Mouse (Mus musculus): ENCODE measurements around the gene Gnmt.

The Gnmt gene

DNA sequence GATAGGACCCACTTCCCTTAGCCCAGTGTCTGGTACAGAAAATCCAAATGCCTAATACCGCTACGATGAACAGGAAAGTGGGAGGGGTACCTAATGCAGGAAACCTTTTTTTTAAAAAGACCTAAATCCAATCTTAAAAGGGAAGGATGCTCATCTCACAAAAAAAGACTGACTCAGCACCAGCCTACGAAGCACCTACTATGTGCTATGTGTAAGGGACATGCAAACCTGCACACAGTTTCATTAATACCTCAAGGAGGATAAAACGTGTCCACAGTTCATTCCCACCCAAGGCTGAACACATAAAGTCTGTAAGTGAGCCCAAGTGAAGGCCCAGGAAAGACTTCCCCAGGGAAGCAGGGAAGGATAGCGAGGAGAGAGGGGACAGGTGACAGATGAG is 26.5 kb downstream of the Gnmt start:
- no peak for DNase-seq (ENCODE audit: low spot score)

DNA sequence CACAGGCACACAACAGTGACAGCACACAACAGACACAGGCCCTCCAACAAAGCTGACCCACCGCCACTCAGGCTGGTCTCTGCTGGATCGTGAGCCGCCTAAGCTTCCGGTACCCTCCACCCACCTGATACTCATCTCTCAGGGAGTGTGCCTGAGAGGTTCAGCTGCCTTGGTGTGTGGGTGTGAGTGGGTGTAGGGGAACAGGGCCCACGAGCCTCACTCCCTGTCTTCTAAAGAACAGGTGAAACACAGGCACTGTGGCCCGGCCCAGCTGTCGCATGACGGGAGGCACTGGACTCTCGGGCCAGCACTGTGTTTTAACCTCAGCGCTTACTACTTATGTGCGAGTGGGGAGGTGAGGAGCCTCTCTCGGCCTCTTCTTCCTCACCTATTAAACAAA is 26.9 kb downstream of the Gnmt start:
- no peak for DNase-seq (ENCODE audit: low spot score)

DNA sequence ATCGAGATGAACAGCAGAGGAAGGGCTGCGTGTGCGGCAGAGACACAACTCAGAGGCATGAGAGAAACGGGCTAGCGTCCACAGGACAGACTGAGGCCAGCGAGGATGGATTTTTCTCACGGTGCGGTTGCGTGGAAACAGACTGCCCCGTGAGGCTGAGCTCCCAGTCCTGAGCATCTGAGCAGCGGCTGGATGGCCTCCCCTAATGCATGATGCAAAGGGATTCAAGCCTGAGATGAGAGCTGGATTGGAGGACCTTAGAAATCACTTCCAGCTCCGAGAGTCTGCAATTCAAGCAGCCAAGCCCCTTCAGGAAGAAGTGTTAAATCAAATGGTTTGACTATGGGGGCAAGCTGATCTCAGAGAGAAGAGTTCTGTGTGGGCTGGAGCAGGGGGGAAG is 27.5 kb downstream of the Gnmt start:
- no peak for DNase-seq (ENCODE audit: low spot score)

DNA sequence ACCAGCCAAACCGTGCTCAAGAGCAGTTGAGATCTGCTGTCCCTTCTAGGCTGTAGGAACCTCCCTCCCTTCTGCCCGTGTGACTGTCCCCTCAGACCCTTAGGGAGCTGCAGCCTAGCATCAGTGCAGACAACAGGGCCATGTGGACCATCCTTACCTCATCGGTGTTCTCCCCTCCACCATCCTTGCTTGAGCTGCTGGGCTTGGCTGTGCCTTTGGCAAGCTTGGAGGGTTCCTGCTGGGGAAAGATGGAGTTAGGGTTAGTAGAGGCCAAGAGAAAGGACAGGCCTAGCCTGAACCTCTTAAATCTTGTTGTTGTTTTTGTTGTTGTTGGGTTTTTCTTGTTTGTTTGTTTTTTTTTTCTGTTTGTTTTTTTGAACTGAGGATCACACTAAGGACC is 29.1 kb downstream of the Gnmt start:
- DNase-seq (ENCODE audit: low spot score), result no peak

DNA sequence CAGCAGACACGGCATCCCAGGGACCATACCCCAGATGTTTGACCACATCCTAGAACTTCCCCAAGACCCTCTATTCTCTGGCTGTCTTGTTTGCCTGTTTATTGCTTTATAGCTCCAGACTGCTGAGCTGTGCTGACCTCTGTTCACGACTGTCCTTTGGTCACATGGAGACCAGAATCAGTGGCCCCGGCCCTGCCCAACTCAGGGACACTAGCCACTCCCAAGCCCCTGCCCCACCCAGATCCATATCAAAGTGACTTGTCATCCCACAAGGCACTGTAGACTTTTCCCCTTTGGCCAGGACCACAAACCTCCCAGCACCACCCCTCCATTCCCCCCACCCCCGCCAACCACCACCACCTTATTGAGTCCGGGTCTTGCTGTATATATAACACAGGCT is 29.7 kb downstream of the Gnmt start:
- no peak for DNase-seq (ENCODE audit: low spot score)

DNA sequence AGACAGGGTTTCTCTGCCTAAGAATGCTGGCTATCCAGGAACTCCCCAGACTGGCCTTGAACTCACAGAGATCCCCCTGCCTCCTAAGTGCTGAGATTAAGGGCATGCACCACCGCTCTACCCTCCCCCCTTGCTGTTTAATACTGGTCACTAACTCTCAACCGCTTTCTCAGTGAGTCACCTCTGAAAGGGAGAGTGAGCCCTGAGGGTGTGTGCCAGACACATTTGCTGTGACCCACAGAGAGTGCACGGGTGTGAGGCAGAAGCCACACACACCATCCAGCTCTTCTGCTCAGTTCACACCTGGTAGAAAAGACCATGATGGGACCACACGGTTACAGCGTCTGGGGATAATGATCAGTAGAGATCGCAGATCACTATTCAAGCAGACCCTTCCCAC is 30.5 kb downstream of the Gnmt start:
- DNase-seq (ENCODE audit: low spot score), result no peak

DNA sequence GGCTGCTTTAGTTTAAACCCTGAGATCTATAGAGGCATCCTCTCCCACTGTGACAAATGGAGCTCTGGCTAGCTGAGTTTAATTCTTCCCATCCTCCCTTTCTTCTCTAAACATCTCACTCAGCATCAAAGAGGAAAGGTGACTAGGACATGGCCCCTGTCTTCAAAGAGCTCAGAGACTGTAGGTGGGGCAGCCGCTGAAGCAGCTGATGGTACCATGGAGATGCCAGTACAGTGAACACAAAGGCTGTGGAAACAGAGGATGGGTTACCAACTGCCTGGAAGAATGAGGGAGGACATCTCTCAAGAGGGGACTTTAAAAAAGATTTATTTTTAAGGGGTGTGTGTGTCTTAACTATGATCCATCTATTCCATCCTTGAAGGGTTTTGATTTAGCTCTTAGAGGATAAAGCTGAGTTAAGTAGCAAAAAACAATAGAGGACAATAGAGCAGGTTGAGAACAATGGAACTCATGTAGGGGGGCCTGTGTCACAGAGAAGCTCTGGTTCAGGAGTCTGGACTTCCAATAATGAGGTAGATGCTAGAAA is 34.4 kb downstream of the Gnmt start:
- DNase-seq (ENCODE audit: low spot score), result no peak

DNA sequence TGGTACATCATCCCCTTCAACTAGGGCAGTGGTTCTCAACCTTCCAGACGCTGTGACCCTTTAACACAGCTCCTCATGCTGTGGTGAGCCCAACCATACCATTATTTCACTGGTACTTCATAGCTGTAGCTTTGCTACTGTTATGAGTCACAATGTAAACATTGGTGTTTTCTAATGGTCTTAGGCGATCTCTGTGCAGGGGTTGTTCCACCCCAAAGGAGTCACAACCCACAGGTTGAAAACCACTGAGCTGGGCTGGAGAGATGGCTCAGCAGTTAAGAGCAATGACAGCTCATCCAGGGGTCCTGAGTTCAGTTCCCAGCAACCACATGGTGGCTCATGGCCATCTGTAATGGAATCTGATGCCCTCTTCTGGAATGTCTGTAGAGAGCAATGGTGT is 37.6 kb downstream of the Gnmt start:
- no peak for DNase-seq (ENCODE audit: low spot score)

DNA sequence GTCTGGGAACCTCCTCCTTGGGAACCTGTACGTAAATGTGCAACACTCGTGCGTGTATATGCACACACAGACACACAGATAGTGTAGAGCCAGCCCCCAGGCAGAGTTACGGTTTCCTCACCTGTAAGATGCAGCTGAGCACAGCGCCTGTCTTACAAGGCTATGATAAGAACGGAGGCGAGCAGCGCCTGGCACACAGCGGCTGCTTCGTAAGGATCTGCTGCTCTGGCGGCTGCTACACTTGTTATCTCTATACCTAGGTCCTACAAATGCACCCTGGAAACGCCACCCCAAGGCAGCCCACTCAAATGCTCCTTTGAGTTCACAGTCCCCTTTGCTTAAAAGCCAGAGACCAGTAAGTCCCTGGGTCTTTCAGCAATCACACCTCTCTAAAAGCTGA is 38.3 kb downstream of the Gnmt start:
- DNase-seq (ENCODE audit: low spot score), result no peak

DNA sequence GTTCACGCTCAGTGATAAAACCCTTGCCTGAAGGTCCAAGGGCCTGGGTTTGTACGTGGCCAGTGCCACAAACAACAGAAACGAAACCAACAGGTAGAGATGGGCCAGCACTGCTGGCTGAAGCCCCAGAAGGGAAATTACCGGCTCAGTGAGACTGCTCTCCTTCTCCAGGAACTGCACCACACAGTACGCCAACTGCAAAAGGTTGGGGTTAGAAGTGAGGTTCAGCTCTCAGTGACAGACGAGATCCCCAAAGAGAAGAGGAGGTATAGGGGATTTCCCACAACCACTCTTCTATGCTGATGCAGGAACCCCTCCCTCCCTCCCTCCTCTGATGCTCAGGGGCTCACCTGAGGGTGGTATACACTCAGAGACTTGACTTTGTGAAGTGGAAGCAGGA is 43.1 kb downstream of the Gnmt start:
- no peak for DNase-seq (ENCODE audit: low spot score)

DNA sequence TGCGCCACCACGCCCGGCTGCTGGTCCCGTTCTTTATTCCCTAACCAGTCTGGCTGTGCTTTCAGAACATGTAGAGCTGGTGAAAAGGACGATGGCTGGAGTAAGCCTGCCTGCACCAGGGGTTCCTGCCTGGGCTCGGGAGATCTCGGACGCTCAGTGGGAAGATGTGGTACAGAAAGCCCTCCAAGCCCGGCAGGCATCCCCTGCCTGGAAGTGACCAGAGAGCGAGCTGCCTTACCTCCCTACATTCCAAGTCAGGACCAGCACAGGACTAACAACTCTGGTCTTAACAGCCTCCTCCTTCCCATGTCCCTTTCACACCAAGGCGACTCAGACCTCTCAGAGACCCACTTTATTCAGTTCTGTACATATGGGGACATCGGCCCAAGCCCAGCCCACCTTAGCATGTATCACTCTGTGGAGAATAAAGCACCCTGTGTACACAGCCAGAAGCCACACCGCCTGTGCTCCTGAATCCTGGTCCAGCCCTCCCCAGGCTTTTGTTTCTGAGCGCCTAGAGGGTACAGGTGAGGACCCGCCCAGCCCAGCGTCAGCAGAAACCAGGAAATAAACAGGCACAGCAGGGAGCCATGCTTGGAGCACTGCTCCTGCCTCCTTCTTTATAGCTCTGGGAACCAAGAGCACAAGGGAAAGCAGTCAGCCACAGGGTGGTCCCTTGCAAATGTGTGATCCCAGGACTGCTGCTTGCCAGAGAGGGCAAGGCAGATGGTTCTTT is 46.1 kb downstream of the Gnmt start:
- no peak for DNase-seq (ENCODE audit: low spot score)

DNA sequence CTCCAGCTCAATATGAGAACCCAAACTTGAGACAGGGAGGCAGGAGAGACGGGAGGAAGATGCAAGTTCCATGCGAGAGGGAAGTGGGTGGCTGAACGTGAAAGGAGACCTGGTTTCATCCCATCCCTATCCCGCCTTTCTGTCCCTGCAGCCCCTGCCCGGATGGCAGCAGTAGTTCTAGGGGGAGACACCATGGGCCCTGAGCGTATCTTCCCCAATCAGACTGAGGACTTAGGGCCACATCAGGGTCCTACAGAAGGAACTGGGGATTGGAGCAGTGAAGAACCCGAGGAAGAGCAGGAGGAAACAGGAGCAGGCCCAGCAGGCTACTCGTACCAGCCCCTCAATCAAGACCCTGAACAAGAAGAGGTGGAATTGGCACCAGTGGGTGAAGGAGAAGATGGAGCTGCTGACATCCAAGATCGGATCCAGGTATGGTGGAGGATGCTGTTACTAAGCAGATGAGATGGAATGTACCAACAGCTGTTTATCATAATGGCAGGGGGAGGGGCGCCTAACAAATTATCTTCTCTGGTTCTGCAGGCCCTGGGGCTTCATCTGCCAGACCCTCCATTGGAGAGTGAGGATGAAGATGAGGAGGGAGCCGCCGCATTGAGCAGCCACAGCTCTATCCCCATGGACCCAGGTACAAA is 47.4 kb downstream of the Gnmt start:
- DNase-seq (ENCODE audit: low spot score), result no peak

DNA sequence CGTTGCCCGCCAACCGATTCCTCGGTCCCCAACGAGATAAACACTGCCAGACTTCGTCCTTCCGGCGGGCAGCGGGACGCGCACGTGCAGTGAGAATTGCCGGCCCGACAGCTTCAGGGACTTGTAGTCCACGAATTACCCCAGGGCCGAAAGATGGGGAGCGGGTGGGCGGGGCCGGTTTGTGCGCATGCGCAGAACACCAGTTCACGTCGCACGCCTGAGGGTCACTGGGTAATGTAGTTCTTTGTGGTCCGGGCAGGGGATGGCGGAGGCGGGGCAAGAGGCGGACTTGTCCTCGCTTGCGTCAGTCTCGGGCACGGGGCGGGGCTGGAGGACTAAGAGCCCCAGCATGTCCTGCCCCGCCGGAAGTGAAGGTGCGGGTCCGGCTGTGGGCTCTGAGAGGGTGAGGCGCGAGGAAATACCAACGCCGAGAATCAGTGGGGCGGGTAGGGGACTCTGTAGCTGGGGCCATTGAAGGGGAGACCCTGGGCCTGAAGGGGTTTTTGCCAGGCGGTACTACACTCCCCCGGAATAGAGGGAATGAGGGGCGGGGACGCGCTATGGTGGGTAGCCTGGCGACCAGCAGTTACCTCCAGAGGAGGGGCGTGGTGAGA is 48.1 kb downstream of the Gnmt start, which contains the start of gene Klhdc3:
Gene Klhdc3, minus strand, starts transcription at position 155 of the 614 bp plus-strand sequence.
- peak; percentile 92 for DNase-seq (ENCODE audit: low spot score)

DNA sequence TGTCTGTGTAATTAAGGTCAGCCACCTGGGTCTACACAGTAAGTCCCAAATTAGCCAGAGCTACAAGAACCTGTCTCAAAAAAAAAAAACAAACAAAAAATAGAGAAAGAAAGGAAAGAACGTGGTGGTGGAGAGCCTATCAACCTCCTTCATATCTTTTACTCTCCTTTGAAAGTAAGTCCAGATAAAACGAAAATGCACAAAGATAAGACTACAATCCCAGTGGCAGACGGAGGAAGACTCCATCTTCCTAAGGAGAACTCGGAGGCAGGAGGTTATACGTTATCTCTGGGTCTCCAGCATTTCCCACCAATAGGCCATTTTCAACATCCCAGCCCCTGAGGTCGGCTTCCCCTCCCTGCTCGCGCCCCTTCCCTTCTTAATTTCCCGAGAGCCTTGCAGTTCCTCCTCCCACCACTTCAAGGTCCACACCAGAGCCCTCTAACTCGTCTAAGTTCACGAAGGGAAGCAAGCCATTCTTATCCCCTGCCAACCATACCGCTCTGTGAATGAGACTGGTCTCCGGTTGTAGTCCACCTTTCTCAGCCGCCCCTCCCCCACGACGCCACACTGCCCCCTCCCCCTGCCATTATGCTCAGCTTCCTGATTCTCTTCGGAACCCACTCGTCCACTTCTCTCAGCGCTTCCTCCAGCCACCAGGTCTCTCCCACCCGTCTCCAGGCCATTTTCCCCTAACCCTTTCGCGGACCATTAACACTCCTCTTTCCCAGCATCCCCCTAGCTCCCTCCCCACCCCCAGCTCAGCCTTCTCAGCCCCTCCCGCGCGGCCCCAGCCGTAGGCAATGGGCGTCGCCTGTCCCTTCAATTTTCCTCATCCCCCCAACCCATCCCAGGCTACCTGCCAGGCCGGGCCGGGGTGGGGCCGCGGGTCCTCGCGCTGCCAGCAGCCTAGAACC is 48.9 kb downstream of the Gnmt start:
- DNase-seq (ENCODE audit: low spot score), result peak; percentile 42

DNA sequence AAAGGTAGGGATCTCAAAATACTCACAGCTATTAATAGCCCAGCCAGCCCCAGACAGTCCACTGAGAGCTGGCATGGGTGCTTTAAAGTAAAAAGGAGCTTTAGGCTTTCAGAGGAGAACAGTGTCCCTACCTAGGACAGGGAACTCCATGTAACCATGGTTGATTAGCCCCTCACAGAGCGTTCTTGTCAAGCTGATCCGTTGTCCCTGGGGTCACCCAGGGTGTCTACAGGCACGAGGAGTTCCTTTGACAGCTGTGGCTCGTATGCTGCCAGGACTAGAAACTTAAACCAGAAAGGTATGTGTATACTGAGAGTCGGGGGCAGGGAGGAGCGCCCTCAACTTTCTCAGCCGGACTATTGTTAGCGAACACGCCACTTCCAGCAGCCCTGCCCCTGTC is 50.1 kb downstream of the Gnmt start:
- DNase-seq (ENCODE audit: low spot score), result no peak

DNA sequence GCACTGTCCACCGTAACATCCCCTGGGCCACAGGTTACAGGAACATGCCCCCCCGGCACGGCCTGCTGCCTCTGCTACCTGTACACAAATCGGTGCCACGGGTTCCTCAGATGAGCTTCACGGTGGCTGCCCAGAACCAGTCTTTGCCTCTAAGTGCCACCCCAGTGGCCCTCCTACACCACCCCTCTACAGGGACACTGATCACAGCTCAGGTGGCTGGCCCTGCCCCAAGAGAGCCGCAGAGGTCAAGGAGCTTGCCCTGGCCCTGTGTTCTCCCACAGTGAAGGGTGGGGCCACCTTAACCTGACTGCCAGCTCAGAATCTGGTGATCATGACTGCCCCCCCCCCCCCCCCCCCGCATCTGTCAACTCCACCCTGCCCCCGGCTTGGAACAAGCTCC is 50.6 kb downstream of the Gnmt start, which contains the start of gene Mea1:
Gene Mea1, plus strand, starts transcription at position 378 of the 400 bp plus-strand sequence.
- DNase-seq (ENCODE audit: low spot score), result no peak

Measured in ovary, postnatal 14 days (tissue).